Mouse (Mus musculus) kidney, embryonic 14.5 days (tissue): ENCODE measurements around the gene Srrm4. TPM values are rescaled to one million over a fixed set of nuclear protein-coding genes. Genes with fewer than 3 reads are reported as not detected.
"Not testable (repeated sequence)": the region's sequence is repeated elsewhere in the genome, so short reads cannot be mapped to it uniquely, and the experiment has no call there.

Experiments
- ATAC-seq: fragments of 200-750 bp; cut with Nextera tagmentation; 2 replicates; pipeline ENCODE4 v1.8.0; 2017; ENCODE audit warnings: moderate number of reproducible peaks, mild to moderate bottlenecking, moderate TSS enrichment, moderate library complexity; ENCODE audit not compliant: low FRiP score, low TSS enrichment
- H3K27ac ChIP-seq: fragments of 300-500 bp; sonication (generic); 2 replicates; pipeline ENCODE4 v1.5.1; 2014; ENCODE audit warnings: low read depth, mild to moderate bottlenecking, low read length, moderate library complexity, mixed read lengths
- H3K27me3 ChIP-seq: fragments of 300-500 bp; sonication (generic); 2 replicates; pipeline ENCODE4 v1.6.1; 2014; ENCODE audit warnings: mild to moderate bottlenecking, low read length; ENCODE audit not compliant: control insufficient read depth, insufficient read depth
- H3K36me3 ChIP-seq: fragments of 300-500 bp; sonication (generic); 2 replicates; pipeline ENCODE4 v1.6.1; 2014; ENCODE audit warnings: low read length, mixed read lengths; ENCODE audit not compliant: control insufficient read depth, insufficient read depth
- H3K4me1 ChIP-seq: fragments of 300-500 bp; sonication (generic); 2 replicates; pipeline ENCODE4 v1.6.1; 2014; ENCODE audit warnings: low read length, mixed read lengths; ENCODE audit not compliant: control insufficient read depth, insufficient read depth
- H3K4me2 ChIP-seq: fragments of 300-500 bp; sonication (generic); replicated peaks from 2 replicates; pipeline ENCODE4 v1.6.1; 2014; ENCODE audit warnings: low read depth, mild to moderate bottlenecking, low read length
- H3K4me3 ChIP-seq: fragments of 300-500 bp; sonication (generic); 2 replicates; pipeline ENCODE4 v1.5.1; 2014; ENCODE audit warnings: mild to moderate bottlenecking, low read length
- H3K9ac ChIP-seq: fragments of 300-500 bp; sonication (generic); 2 replicates; pipeline ENCODE4 v1.6.1; 2014; ENCODE audit warnings: low read depth, mild to moderate bottlenecking, low read length, moderate library complexity
- H3K9me3 ChIP-seq: fragments of 300-500 bp; sonication (generic); 2 replicates; pipeline ENCODE4 v1.6.1; 2016; ENCODE audit warnings: low read length; ENCODE audit not compliant: control insufficient read depth
- WGBS: fragments of 180-500 bp; shearing (Covaris S2); extraction: QIAGEN DNeasy Blood & Tissue Kit; methylation state at CpG from one replicate; pipeline ENCODE4 v1.1.7; 2014; 5-methylcytosine and 5-hydroxymethylcytosine counted together
- polyA plus RNA-seq: library from polyadenylated mRNA; unstranded; fragments of >200 nt; fragmentation: Nextera tagmentation; extraction: Ambion mirVana; gene quantifications from 2 replicates; pipeline ENCODE4 v1.2.1, GENCODE M21; 2014

Srrm4 gene
- polyA plus RNA-seq, 1 experiment from 2014 or later: 0.32 TPM

DNA sequence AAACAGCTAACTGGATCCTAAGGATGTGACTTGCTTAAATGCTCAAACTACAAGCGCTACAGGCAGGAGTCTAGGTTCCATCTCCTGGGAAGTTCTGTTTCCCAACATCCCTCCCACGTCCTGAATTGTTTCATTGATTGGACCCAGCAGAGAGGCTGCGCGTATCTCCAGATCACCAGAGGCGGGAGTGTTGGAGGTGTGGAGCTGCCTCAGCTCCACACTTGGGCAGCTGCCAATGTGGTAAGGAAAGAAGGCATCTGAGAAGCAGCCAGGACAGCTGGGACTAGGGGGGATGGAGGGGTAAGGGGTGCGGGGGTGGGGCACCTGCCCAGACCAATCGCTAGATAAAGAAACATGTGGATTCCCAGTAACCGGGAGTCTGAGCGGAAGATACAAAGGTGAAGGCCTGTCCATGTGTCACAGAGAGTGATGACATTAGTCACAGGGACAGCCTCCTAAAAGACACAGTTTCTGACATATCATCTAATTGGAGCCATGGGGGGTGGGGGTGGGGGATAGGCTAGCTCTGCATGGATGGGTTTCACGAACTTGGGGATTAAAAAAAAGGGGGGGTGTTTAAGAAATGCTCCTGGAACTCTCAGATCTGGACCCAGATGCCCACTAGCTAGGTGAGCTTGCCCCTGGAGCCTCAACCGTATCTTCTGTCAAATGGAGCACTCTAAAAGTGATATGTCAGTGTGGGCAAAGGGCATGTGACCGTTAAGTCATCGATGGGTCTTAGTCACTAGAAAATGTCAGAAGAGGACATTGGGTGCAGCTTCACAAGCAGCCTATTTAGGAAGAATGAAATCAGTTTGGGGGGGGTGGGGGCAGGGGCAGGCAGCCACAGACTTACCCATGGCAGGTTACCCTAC is 156.4 kb downstream of the Srrm4 start:
- ATAC-seq: no peak
- no peak overlapping the region for H3K4me3 ChIP-seq
- no peak overlapping the region for H3K9ac ChIP-seq
- no peak overlapping the region for H3K4me2 ChIP-seq
- 70% methylated on average over 13 of the region's 13 CpGs for WGBS
- no peaks in the 10 kb centered on the region for H3K36me3 ChIP-seq
- H3K9me3 ChIP-seq: no peaks in the 10 kb centered on the region
- H3K27ac ChIP-seq: no peak overlapping the region
- H3K27me3 ChIP-seq: no peaks in the 10 kb centered on the region
- no peaks in the 10 kb centered on the region for H3K4me1 ChIP-seq

DNA sequence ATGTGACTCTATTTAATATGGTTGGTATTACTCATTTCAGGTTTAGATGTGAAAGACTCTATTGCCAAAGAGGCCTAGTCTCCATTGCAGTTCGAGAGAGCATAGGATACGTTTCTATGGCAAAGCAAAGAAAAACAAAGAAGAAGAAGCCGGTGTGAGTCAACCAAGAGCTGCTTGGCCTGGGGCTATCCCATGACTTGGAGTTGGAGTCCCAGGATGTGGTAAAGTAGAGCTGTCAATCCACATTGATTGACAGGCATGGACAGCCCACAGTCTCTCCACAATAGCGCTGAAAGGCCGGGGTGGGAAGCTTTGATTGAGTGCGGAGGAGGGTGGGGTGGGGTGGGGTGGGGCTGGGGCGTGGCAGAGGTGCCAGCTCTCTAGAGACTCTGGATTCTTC is 158.7 kb downstream of the Srrm4 start:
- Histone ChIP-seq H3K36me3 (no peaks in the 10 kb centered on the region), H3K27ac (no peak overlapping the region), H3K9me3 (no peaks in the 10 kb centered on the region), H3K4me3 (no peak overlapping the region), H3K4me2 (no peak overlapping the region), H3K4me1 (no peaks in the 10 kb centered on the region), H3K27me3 (no peaks in the 10 kb centered on the region), H3K9ac (no peak overlapping the region)
- no peak for ATAC-seq
- WGBS: 59% methylated on average over 7 of the region's 7 CpGs

DNA sequence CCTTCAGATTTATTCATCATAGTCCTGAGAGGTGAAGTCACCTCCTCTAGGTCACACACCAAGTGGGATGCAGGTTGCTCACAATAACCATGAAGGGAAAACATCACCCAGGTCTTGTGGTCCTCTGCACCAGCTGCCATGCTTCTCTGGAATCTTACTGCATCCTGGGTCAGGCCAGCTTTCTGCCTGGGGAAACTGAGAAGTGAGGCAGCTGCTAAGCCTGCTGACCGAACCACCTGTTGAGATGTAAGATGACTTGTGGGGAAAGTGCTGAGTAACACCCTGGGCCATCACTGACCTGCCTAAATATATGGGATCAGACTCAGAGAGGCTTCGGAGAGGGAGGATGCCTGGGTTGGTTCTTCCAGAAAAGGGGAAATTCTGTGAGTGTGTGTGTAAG is 164.9 kb downstream of the Srrm4 start:
- Histone ChIP-seq H3K9ac (no peak overlapping the region), H3K27me3 (no peaks in the 10 kb centered on the region), H3K4me1 (peaks cover 9% of the 10 kb centered on the region; the same call in 1 of the 2 replicates), H3K4me2 (no peak overlapping the region), H3K27ac (no peak overlapping the region), H3K4me3 (no peak overlapping the region), H3K9me3 (no peaks in the 10 kb centered on the region), H3K36me3 (no peaks in the 10 kb centered on the region)
- ATAC-seq: no peak
- WGBS: 83% methylated on average over 2 of the region's 2 CpGs

DNA sequence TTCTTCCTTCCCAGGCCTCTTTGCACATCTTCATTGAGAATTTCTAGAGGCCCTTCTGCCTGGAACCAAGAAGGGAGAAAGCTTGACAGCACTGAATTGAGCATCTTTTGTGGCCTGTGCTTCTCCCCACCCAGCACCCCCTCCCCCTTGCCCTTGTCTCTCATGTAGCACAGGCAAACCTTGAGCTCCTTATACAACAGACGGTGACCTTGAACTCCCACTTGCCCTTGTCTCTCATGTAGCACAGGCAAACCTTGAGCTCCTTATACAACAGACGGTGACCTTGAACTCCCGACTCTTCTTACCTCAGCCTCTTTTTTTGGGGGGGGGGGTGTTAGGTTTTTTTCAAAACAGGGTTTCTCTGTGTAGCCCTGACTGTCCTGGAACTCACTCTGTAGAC is 165.9 kb downstream of the Srrm4 start:
- H3K4me1 ChIP-seq, H3K4me2 ChIP-seq, H3K9ac ChIP-seq, H3K4me3 ChIP-seq, H3K27ac ChIP-seq, ATAC-seq, H3K27me3 ChIP-seq, H3K36me3 ChIP-seq, H3K9me3 ChIP-seq: not testable (repeated sequence)
- 73% methylated on average over 3 of the region's 3 CpGs for WGBS

DNA sequence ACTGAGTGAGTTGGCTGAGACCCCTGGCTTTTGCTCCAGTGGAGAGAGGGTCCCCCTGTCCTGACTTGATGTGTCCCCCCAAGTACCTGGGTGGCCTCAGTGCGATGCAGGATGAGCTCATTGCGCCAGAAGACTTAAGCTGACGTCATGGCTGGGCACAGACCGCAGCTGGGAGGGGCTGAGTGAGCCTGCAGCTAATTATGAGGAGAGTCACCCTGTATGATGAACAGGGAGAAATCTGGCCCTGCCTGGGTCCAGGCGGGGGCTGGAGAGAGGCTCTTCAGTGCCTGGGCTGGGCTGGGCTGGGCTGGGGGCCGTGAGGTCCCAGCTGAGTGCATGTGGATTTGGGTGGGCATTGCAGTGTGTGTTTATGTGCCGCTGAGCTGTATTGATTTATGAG is 166.3 kb downstream of the Srrm4 start:
- 57% methylated on average over 7 of the region's 7 CpGs for WGBS
- Histone ChIP-seq H3K4me3 (no peak overlapping the region), H3K4me2 (no peak overlapping the region), H3K4me1 (peaks cover 9% of the 10 kb centered on the region; the same call in 1 of the 2 replicates), H3K27ac (no peak overlapping the region), H3K36me3 (no peaks in the 10 kb centered on the region), H3K27me3 (no peaks in the 10 kb centered on the region), H3K9me3 (no peaks in the 10 kb centered on the region), H3K9ac (no peak overlapping the region)
- 0 out of 2 replicates have a peak, but pooled peaks have one; percentile 22 for ATAC-seq

DNA sequence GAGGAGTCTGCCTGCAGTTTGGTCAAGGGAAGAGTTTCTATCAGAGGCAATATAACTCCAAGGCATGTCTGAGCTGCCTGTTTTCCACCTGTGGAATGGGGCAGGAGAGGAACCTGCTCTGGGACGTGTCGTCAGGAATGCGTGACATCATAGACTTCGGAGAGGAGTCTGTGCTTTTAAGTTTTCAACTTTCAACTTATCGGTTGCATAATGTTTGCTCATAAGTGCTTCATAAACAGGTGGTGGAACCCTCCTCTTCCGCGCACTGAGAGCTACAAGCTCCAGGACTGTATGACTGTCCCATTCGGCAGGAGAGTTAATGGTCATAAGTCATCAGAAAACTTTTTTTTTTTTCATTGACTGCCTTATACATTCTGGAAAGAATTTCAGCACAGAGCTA is 167.9 kb downstream of the Srrm4 start:
- WGBS: 73% methylated on average over 8 of the region's 8 CpGs
- ATAC-seq: no peak
- H3K27ac ChIP-seq: no peak overlapping the region
- H3K27me3 ChIP-seq: no peaks in the 10 kb centered on the region
- no peaks in the 10 kb centered on the region for H3K36me3 ChIP-seq
- peaks cover 9% of the 10 kb centered on the region; the same call in 1 of the 2 replicates for H3K4me1 ChIP-seq
- no peaks in the 10 kb centered on the region for H3K9me3 ChIP-seq
- no peak overlapping the region for H3K4me2 ChIP-seq
- H3K4me3 ChIP-seq: no peak overlapping the region
- H3K9ac ChIP-seq: no peak overlapping the region

DNA sequence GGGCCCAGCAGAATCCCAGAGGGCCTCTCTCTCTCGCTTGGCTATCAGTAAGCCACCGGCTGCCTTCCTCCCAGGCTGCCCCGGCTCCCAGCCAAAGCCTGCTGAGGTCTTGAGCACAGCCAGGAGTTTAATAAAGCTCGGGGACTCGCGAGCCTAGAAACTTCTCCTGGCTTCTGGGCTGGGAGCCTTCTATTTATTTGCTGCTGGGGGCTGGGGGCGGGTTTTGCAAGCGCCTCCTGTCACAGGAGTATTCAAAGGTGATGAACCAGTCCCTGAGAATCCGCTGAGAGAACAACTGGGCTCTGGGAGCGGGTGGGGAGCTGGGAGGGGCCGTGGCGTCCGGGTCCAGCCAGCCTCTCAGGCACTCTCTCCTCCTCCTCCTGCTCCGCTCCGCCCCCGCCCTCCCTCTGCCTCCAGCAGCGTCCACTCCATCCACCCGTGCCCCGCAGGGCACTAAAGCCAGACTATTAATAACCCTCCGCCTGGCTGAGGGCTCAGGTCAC is 168.9 kb downstream of the Srrm4 start, which contains the start of gene Hspb8:
Gene Hspb8 (minus strand): TSS at position 166 of the 503 bp plus-strand sequence.
- H3K27me3 ChIP-seq: no peaks in the 10 kb centered on the region
- no peaks in the 10 kb centered on the region for H3K9me3 ChIP-seq
- peaks cover 9% of the 10 kb centered on the region; the same call in 1 of the 2 replicates for H3K4me1 ChIP-seq
- H3K4me3 ChIP-seq: peak within 1 kb of the TSS; percentile 26
- no peak within 1 kb of the TSS; the same call in 1 of the 2 replicates for H3K27ac ChIP-seq
- peak within 1 kb of the TSS; percentile 47; the same call in 1 of the 2 replicates for H3K9ac ChIP-seq
- WGBS: under 1% methylated on average over 18 of the region's 20 CpGs
- no peaks in the 10 kb centered on the region for H3K36me3 ChIP-seq
- peak within 1 kb of the TSS; percentile 56 for H3K4me2 ChIP-seq
- peak; percentile 80 for ATAC-seq

DNA sequence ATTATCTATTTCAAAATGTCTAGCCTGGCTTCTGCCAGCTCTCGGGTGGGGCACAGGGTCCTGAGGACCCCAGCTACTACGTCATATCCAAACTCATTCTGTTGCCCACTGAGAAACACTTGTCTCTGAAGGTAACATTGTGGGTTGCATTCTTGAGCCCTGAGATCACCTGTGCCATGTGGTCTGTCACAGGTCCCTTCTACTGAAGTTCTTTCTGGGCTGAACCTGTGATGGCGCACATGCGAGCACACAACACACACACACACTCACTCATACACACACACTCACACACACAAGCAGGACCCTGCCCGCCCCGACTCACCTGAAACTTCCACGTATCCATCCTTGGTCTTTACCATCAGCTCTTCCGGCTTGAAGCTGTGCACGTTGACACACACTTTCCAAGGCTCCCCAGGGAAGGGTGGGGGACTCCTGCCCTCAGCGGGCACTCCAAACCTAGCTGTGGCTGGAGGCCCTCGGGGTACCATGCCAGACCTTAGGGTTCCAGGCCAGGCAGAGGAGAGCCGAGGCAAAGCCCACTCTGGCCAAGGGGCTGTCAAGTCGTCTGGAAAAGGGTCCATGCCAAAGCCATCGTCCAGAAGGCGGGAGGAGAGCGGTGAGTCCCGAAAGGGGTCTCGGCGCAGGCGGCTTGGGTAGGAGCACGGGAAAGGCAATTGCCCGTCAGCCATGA is 169.7 kb downstream of the Srrm4 start:
- WGBS: 50% methylated on average over 22 of the region's 22 CpGs

More for the DNA sequence above, 169.7 kb downstream of the Srrm4 start:
- peak overlapping the region; percentile 56 for H3K4me2 ChIP-seq
- no peak overlapping the region for H3K27ac ChIP-seq
- H3K9me3 ChIP-seq: no peaks in the 10 kb centered on the region
- H3K4me1 ChIP-seq: peaks cover 9% of the 10 kb centered on the region; the same call in 1 of the 2 replicates
- H3K36me3 ChIP-seq: no peaks in the 10 kb centered on the region
- H3K4me3 ChIP-seq: peak overlapping the region; percentile 26
- H3K9ac ChIP-seq: peak overlapping the region; percentile 47; the same call in 1 of the 2 replicates
- no peak for ATAC-seq
- H3K27me3 ChIP-seq: no peaks in the 10 kb centered on the region
